Mouse (Mus musculus) left cerebral cortex, postnatal 36 days (tissue): ENCODE results near the gene Itga4. TPM values are rescaled to one million over a fixed set of nuclear protein-coding genes. Genes with fewer than 3 reads are reported as not detected.

ENCODE experiments used
- DNase-seq, 2 experiments: peaks; one replicate each; pipeline ENCODE4 v3.0.0; 2021 to 2022; ENCODE audit warnings: low spot score in 2 of 2, mixed read lengths in 1 of 2
- intact Hi-C: fragments of 180-260 bp; cut with DNase I; formaldehyde crosslinking; loops from one replicate; pipeline ENCODE4 v1.15.1; 2025
- total RNA-seq, 2 experiments: library from RNA; stranded (reverse); gene quantifications; 2 replicates each; pipeline ENCODE4 v1.2.3; 2021

Gene Itga4
- total RNA-seq: 10 to 100 TPM; 10.4 to 15.1 TPM

GRCm38 (mm10) chr2:79255192-79256000 is at the start of gene Itga4:
Gene Itga4, plus strand, starts transcription at chr2:79255426.
- DNase-seq: peak; percentile 69 to 77
- intact Hi-C loops: loop anchor here (2.0 to 5.0 kb wide), 2 partner anchors 242 to 295 kb away; no protein-coding TSS in a partner anchor

DNA sequence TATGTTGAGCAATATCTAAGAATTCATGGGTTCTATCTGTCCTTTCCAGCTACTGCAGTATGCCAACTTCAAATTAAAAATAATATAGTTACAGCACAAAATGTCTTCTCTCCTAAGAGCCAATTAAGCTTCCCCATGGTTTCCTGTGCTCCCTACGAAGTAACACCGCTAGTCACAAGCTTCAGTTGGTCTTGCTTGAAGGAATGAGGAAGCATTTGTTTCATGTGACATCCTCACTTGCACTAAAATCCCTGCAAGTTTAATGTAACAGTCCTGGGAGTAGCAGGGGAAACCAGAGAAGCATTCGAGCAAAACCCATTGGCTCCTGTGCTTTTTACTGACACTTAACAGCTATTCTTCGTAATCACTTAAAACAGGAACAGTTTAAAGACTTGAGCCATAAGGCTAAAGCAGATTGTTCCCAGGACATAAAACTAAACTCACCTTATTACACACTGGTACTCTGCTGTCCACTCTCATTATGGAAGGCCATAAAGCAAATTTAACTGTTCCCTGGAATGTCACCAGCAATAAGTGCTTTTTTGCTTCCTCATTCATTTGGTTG is 49.0 kb upstream of the Itga4 start:
- intact Hi-C loops: no loop called here
- DNase-seq: no peak

DNA sequence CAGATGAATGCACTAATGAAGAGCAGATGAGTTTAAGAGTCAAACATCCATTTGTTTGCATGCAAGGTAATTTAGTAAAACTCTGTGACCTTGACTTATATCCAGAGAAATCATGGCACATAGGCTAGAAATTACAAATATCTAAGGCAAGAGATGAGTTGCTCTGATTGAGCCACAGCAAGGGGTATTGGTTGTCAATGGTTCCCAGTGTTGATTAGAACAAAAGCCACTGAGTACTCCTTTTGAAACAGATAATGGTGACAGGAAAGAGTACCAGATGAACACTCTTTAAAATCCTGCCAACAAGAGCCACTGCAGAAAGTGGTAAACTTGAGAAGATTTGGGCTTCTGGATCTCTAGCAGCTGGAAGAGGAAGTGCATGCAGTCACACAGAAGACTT is 40.2 kb upstream of the Itga4 start:
- intact Hi-C loops: no loop called here
- no peak for DNase-seq

DNA sequence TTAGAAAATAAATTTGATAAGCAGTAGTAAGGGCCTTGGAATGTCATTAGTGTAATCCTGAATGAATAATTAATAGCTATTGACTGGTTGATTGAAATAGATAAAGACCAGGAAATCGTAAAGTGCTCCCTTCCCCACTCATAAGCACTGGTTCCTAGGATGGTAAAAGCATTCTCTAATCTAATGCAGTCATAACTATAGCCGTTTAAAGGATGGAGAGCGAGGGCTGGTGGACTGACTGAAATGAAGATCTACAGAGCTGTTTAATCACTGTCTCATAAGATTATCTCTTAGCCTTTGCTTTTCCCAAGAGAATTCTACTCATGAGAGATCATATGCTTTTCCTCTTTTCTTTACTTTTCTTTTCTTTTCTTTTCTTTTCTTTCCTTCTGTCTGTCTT is 39.7 kb upstream of the Itga4 start:
- no peak for DNase-seq
- intact Hi-C loops: no loop called here

GRCm38 (mm10) chr2:79224714-79225426 is 30.4 kb upstream of the Itga4 start:
- intact Hi-C loops: no loop called here
- DNase-seq: no peak

DNA sequence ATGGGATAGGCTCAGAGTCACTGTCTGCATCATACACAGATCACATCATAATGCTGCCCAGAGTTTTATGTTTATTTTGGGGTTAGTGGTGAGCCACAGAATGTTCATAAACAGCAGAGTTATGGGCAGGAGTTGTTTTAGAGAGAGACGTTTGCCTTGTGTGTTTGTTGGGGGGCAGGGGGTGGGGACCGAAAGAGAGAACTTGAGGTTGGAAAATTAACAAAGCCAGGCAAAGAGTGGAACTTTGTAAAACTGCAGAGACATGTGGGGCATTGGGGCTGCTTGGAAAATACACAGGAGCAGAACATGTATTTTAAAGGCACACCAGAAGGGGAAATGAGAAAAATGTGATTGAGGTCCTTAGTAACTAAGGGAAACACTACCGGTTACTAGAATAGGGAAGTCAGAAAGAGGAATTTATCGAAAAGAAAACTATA is 27.4 kb upstream of the Itga4 start:
- no peak for DNase-seq
- intact Hi-C loops: no loop called here

DNA sequence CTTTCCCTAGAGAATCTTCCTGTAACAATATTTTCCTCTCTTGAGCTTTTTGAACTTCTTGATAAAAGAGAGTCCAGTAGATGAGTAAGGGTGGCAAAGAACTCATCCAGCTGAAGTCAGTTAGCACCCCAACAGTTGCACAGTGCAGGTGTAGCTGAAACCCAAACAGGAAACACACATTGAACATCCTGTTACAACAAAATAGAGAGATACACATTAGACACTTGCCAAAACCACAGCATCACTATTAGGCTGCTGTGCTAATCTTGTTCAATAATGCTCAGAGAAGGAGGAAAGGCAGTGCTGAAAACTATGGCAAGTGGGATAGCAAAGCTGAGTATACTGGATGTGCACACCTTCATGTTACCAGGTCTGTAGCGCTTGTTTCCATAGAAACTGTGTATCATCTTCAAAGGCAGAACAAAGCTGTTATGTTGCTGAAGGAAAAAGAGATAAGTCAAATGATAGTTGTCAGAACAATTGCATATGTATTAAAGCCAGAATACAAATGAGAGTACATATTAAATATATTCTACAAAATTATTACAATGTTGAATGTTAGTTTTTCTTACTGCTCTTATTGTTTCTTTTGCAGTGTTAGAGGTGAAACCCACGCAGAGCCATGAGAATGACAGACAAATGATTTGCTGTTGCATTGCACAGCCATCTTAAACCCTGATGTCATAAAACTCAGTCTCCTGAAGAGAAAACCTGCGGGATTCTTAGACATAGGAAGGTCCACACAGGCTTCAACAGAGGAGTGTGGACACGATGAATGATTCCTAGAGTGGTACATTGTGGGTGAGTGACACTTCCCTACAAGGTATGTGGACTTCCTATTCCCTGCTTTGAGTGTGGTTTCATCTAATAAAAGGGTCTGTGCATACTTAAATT is 23.9 kb upstream of the Itga4 start:
- intact Hi-C loops: no loop called here
- DNase-seq: no peak

DNA sequence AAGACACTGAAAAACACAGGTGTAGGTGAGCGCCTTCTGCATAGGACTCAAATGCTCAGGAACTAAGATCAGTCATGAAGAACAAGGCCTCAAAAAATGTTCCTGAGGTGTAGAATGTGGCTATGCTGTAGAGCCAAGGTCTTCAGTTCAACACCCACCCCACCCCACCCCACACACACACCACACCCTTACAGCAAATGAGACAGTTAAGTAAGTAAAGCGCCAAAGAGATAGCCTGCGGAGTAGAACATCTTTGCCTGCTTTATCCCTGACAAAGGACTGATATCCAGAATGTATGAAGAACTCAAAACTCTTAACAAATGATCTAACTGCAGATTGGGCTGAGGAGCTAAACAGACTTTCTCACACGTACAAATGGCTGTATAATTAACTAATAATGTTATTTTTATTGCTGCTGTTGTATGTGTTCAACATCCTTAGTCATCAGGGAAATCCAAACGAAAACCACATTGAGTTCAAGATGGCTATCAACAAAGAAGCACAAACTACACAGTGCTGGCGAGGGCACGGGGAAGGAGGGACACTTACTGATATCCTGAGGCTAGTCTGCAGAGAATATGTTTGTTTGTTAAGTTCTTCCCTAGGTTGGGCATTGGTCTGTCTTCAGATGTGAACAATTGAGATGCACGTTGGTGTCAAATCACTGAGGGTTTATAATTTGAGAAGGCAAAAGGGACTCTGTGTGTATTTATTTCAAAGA is 19.3 kb upstream of the Itga4 start:
- intact Hi-C loops: no loop called here
- no peak for DNase-seq

GRCm38 (mm10) chr2:79237216-79237615 is 18.0 kb upstream of the Itga4 start:
- DNase-seq: no peak
- intact Hi-C loops: no loop called here

GRCm38 (mm10) chr2:79244276-79244675 is 10.9 kb upstream of the Itga4 start:
- no peak for DNase-seq
- intact Hi-C loops: no loop called here

GRCm38 (mm10) chr2:79244743-79245142 is 10.5 kb upstream of the Itga4 start:
- no peak for DNase-seq
- intact Hi-C loops: no loop called here

GRCm38 (mm10) chr2:79248283-79248682 is 6.9 kb upstream of the Itga4 start:
- DNase-seq: no peak
- intact Hi-C loops: no loop called here

- intact Hi-C loops: no loop called here
- no peak for DNase-seq
Measured at GRCm38 (mm10) chr2:79250510-79250909, 4.7 kb upstream of the Itga4 start.

DNA sequence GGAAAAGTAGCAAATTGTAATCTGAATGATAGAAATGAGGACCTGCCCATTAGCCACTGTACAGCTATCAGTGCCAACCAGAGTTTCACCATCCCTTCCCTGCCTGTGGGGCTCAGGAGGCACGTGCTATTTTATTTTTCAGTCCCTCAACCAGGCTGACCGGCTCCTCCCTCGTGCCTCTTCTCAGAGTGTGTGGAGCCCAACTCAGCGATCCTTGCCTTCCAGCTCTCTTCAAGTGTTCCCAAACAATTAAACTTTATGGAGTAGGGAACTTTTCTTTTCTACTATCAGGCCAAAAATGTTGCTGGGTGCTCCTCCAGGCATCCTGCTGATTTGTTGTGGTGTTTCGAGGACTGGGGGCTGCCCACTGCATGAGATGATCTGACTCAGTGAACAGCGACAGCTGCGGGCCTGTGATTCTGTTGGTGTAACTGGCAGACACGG is 1.4 kb upstream of the Itga4 start:
- intact Hi-C loops: loop anchor here (2.0 kb wide), 1 partner anchor 293 kb away; no protein-coding TSS in a partner anchor

GRCm38 (mm10) chr2:79254588-79255191 is 536 bp upstream of the Itga4 start:
- intact Hi-C loops: loop anchor here (2.0 to 5.0 kb wide), 2 partner anchors 243 to 294 kb away; no protein-coding TSS in a partner anchor

More for the DNA sequence above, 1.4 kb upstream of the Itga4 start:
- DNase-seq: no peak

GRCm38 (mm10) chr2:79256001-79256339 is 744 bp downstream of the Itga4 start:
- intact Hi-C loops: loop anchor here (5.0 kb wide), 1 partner anchor 241 kb away; no protein-coding TSS in a partner anchor
- no peak for DNase-seq

More at GRCm38 (mm10) chr2:79254588-79255191, 536 bp upstream of the Itga4 start:
- no peak for DNase-seq

DNA sequence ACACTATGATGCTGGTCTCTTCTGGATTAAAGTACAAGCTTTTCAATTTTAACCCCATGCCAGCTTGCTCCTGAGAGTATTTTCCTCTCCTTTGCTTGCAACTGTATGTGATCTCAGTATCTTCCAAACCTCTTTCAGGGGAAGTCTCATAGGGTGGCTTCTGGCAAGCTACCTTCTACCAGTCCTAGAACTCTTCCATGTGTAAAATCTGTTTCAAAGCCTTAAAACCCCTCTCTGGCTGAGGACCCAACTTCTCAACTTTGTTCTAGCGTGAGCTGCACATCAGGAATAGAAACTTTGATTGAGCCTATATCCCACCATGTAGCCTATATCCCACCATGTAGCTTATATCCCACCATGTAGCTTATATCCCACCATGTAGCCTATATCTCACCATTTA is 1.1 kb downstream of the Itga4 start:
- DNase-seq: no peak
- intact Hi-C loops: loop anchor here (5.0 kb wide), 1 partner anchor 241 kb away; no protein-coding TSS in a partner anchor

- intact Hi-C loops: loop anchor here (5.0 kb wide), 1 partner anchor 240 kb away; no protein-coding TSS in a partner anchor
- DNase-seq: no peak
Measured at GRCm38 (mm10) chr2:79256880-79257279, 1.7 kb downstream of the Itga4 start.
